Comparison of ENCODE assay signal across 9 mouse cellular contexts in the genomic region with DNA sequence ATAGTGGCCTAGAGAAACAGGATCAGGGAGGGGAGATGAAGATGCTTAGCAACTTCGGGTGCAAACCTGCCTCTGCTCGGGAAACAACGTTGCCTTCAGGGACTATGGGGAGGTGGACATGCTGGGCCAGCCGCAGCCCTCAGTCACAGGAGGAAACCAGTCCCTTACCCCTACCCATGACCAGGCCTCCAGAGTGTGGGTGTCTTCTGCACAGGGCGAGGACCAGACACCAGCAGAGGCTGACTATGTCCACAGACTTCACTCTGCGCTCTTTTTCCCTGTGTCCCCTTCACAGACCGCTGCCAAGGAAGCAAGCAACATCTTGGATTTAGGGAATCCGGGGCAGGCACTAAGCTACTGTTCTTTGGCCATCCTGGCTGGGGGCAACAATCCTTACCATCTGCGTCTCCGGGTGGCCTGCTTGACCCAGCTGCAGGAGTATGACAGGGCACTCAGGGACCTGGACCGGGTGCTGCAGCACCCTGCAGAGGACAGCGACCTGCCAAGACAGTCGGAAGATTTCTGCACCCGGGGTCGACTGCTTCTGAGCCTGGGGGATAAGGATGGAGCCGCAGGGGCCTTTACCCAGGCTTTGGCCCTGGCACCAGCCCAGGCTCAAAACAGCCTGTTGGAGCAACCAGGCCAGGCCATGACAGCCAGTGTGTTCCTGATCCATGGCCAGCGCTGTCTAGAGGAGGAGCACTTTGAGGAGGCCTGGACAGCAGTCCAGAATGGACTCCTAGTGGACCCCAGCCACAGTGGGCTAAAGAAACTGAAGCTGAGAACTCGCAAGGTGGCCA. TPM values are rescaled to one million over a fixed set of nuclear protein-coding genes. Genes with fewer than 3 reads are reported as not detected.
DNase-seq lines count a peak whose midpoint lies in the region; ATAC-seq lines count a peak whose summit lies in the region.
"Had no signal": no experiment of that assay in that cellular context is flagged by ENCODE, and none has a peak within 500 bp of the region (broad histone marks: within the 10 kb centered on the region; RNA-seq: fewer than 3 reads in every experiment).

No protein-coding gene starts in this region.

- H3K36me3 ChIP-seq in kidney, embryonic 16.5 days (ENCODE audit: insufficient read depth, low read length): no peaks in the 10 kb centered on the region
- no peaks in the 10 kb centered on the region for H3K36me3 ChIP-seq in embryonic facial prominence, embryonic 15.5 days
- H3K36me3 ChIP-seq in limb, embryonic 10.5 days: no peaks in the 10 kb centered on the region
- H3K36me3 ChIP-seq in neural tube, embryonic 15.5 days: no peaks in the 10 kb centered on the region

- peak overlapping the region; percentile 77 for H3K27ac ChIP-seq in kidney, embryonic 16.5 days (ENCODE audit: low read length)
- H3K27ac ChIP-seq in embryonic facial prominence, embryonic 15.5 days (replicated peaks): peak overlapping the region; percentile 86
- peak overlapping the region; percentile 87 for H3K27ac ChIP-seq in limb, embryonic 10.5 days
- peak overlapping the region; percentile 85 for H3K27ac ChIP-seq in neural tube, embryonic 15.5 days (replicated peaks)
- H3K27ac ChIP-seq: macrophage had no signal

- no peak for ATAC-seq in kidney, embryonic 16.5 days (ENCODE audit: low FRiP score, low TSS enrichment)
- ATAC-seq in embryonic facial prominence, embryonic 15.5 days (ENCODE audit: insufficient number of reproducible peaks, low FRiP score, low TSS enrichment, low read depth): no peak
- no peak for ATAC-seq in neural tube, embryonic 15.5 days (ENCODE audit: low FRiP score)

- H3K4me1 ChIP-seq in kidney, embryonic 16.5 days (ENCODE audit: insufficient read depth, low read length): 0 out of 2 replicates have a peak, but pooled peaks cover 7% of the 10 kb centered on the region
- H3K4me1 ChIP-seq in embryonic facial prominence, embryonic 15.5 days: peaks cover 12% of the 10 kb centered on the region
- H3K4me1 ChIP-seq in limb, embryonic 10.5 days: peaks cover 16% of the 10 kb centered on the region
- peaks cover 16% of the 10 kb centered on the region for H3K4me1 ChIP-seq in neural tube, embryonic 15.5 days

- peak overlapping the region; percentile 58; the same call in 1 of the 2 replicates for H3K9ac ChIP-seq in kidney, embryonic 16.5 days (replicated peaks; ENCODE audit: low read length)
- H3K9ac ChIP-seq in embryonic facial prominence, embryonic 15.5 days: peak overlapping the region; percentile 24; the same call in 1 of the 2 replicates
- H3K9ac ChIP-seq in neural tube, embryonic 15.5 days (replicated peaks): peak overlapping the region; percentile 54

- no peak for DNase-seq in kidney, adult 18-20 months
- DNase-seq in limb, embryonic 10.5 days (ENCODE audit: low spot score): no peak
- DNase-seq in right cerebral cortex, postnatal 10 days (ENCODE audit: low spot score in 2 of 2): no peak
- no peak for DNase-seq in left cerebral cortex, postnatal 14 days (ENCODE audit: low spot score in 2 of 2)
- DNase-seq in adrenal gland, adult (ENCODE audit: inconsistent age in 2 of 2, low spot score in 1 of 2): no peak

- peak overlapping the region; percentile 60 for H3K4me2 ChIP-seq in kidney, embryonic 16.5 days (replicated peaks; ENCODE audit: low read depth, low read length)
- H3K4me2 ChIP-seq in embryonic facial prominence, embryonic 15.5 days (replicated peaks): peak overlapping the region; percentile 56
- H3K4me2 ChIP-seq in neural tube, embryonic 15.5 days: peak overlapping the region; percentile 60

- H3K9me3 ChIP-seq in kidney, embryonic 16.5 days (ENCODE audit: low read length): no peaks in the 10 kb centered on the region
- no peaks in the 10 kb centered on the region for H3K9me3 ChIP-seq in embryonic facial prominence, embryonic 15.5 days (replicated peaks)
- no peaks in the 10 kb centered on the region for H3K9me3 ChIP-seq in limb, embryonic 10.5 days (replicated peaks)
- no peaks in the 10 kb centered on the region for H3K9me3 ChIP-seq in neural tube, embryonic 15.5 days (replicated peaks)

- H3K4me3 ChIP-seq in kidney, embryonic 16.5 days (ENCODE audit: low read length): peak overlapping the region; percentile 45; the same call in 1 of the 2 replicates
- H3K4me3 ChIP-seq in embryonic facial prominence, embryonic 15.5 days (replicated peaks): no peak overlapping the region
- H3K4me3 ChIP-seq in limb, embryonic 10.5 days: peak overlapping the region; percentile 50
- H3K4me3 ChIP-seq in neural tube, embryonic 15.5 days (replicated peaks): peak overlapping the region; percentile 42

- intact Hi-C loops in left cerebral cortex, postnatal 14 days (cut with DNase I): no loop called here

- 76% methylated on average over 18 of the region's 18 CpGs for WGBS in kidney, embryonic 16.5 days
- WGBS in embryonic facial prominence, embryonic 15.5 days: 77% methylated on average over 18 of the region's 18 CpGs
- WGBS in limb, embryonic 10.5 days: 85% methylated on average over 18 of the region's 18 CpGs
- WGBS in neural tube, embryonic 15.5 days: 80% methylated on average over 18 of the region's 18 CpGs

- no peaks in the 10 kb centered on the region for H3K27me3 ChIP-seq in kidney, embryonic 16.5 days (ENCODE audit: insufficient read depth, low read length)
- H3K27me3 ChIP-seq in embryonic facial prominence, embryonic 15.5 days: no peaks in the 10 kb centered on the region
- H3K27me3 ChIP-seq in limb, embryonic 10.5 days (ENCODE audit: low read depth, poor library complexity, severe bottlenecking): peaks cover 14% of the 10 kb centered on the region; the same call in 1 of the 2 replicates
- 0 out of 2 replicates have a peak, but pooled peaks cover under 1% of the 10 kb centered on the region for H3K27me3 ChIP-seq in neural tube, embryonic 15.5 days (replicated peaks)

RNA-seq across cellular contexts. Expression of gene Mmel1, which starts 4.2 kb away (rescaled TPM):
- 0.17 TPM in 1 of 2 replicates, not detected in the other for polyA plus RNA-seq in kidney, embryonic 16.5 days (2015; fragmentation: Nextera tagmentation; extraction: Ambion mirVana)
- polyA plus RNA-seq in embryonic facial prominence, embryonic 15.5 days (2015; fragmentation: Nextera tagmentation; extraction: Ambion mirVana): 0.38 and 0.57 TPM in 2 replicates
- 0.15 TPM in 1 of 2 replicates, not detected in the other for polyA plus RNA-seq in limb, embryonic 10.5 days (2016; fragmentation: Nextera tagmentation; extraction: Ambion mirVana)
- 0.75 and 0.84 TPM in 2 replicates for polyA plus RNA-seq in neural tube, embryonic 15.5 days (2015; fragmentation: Nextera tagmentation; extraction: Ambion mirVana)
- total RNA-seq in left cerebral cortex, postnatal 14 days (2021): under 1 TPM; 0.24 to 0.30 TPM
- polyA plus RNA-seq: macrophage had no signal

RNA-seq across cellular contexts. Expression of gene Ttc34, which starts 27.9 kb away (rescaled TPM):
- polyA plus RNA-seq in kidney, embryonic 16.5 days (2015; fragmentation: Nextera tagmentation; extraction: Ambion mirVana): 0.24 and 0.59 TPM in 2 replicates
- 0.74 and 0.75 TPM in 2 replicates for polyA plus RNA-seq in embryonic facial prominence, embryonic 15.5 days (2015; fragmentation: Nextera tagmentation; extraction: Ambion mirVana)
- polyA plus RNA-seq in limb, embryonic 10.5 days (2016; fragmentation: Nextera tagmentation; extraction: Ambion mirVana): 0.41 and 0.46 TPM in 2 replicates
- 1.0 and 1.6 TPM in 2 replicates for polyA plus RNA-seq in neural tube, embryonic 15.5 days (2015; fragmentation: Nextera tagmentation; extraction: Ambion mirVana)
- 1 to 10 TPM; 2.3 to 3.9 TPM for total RNA-seq in left cerebral cortex, postnatal 14 days (2021)
- polyA plus RNA-seq: macrophage had no signal

RNA-seq across cellular contexts. Expression of gene Fam213b, which starts 33.8 kb away (rescaled TPM):
- 39.1 and 42.2 TPM in 2 replicates for polyA plus RNA-seq in kidney, embryonic 16.5 days (2015; fragmentation: Nextera tagmentation; extraction: Ambion mirVana)
- polyA plus RNA-seq in embryonic facial prominence, embryonic 15.5 days (2015; fragmentation: Nextera tagmentation; extraction: Ambion mirVana): 57.5 and 59.9 TPM in 2 replicates
- polyA plus RNA-seq in limb, embryonic 10.5 days (2016; fragmentation: Nextera tagmentation; extraction: Ambion mirVana): 34.9 and 42.7 TPM in 2 replicates
- 68.2 and 79.2 TPM in 2 replicates for polyA plus RNA-seq in neural tube, embryonic 15.5 days (2015; fragmentation: Nextera tagmentation; extraction: Ambion mirVana)
- 10 to 100 TPM; 33.4 to 34.0 TPM for total RNA-seq in left cerebral cortex, postnatal 14 days (2021)
